Mouse (Mus musculus) 416B (cell line): ENCODE results near the gene Gm43720.
"Not testable (repeated sequence)": the region's sequence is repeated elsewhere in the genome, so short reads cannot be mapped to it uniquely, and the experiment has no call there.

Experiments
- DNase-seq: peaks from one replicate; pipeline ENCODE4 v3.0.0; 2011; ENCODE audit warnings: low read depth

Gene Gm43720

DNA sequence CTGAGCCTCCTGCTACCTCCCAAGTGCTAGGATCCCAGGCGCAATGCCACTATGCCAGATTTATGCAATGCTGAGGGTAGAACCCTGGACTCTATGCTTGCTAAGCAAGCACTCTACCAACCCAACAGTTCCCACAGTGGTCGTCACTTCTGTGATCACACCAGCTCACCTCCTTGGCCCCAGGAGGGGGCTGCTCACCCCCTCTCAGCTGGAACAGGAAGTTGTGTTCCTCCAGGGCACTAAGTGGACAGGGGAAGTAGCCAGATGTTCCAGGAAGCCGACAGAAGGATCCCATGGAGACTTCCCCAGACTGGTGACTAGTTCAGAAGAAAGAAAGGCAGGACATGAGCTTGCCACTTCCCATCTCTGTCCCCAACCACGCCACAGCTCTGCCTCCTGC is 17.8 kb downstream of the Gm43720 start:
- peak; percentile 70 for DNase-seq

DNA sequence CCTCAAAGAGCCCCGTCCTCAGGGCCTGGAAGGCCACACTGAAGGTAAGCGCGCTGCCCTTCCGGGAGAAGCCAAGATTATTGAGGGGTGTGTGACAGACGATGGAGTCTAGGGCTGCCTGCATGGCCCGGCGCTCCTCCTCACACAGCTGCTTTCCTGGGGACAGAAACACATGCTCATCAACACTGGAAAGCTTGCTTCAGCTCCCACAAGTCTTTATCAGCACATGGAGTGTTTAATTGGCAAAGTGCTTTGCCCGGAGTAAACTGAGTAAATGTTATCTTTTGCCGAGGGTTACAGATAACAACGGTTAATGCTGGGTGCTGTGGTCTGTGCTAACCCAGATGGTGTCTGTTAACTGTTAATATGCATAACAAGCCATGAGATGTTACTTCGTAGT is 18.9 kb downstream of the Gm43720 start:
- DNase-seq = peak; percentile 46

DNA sequence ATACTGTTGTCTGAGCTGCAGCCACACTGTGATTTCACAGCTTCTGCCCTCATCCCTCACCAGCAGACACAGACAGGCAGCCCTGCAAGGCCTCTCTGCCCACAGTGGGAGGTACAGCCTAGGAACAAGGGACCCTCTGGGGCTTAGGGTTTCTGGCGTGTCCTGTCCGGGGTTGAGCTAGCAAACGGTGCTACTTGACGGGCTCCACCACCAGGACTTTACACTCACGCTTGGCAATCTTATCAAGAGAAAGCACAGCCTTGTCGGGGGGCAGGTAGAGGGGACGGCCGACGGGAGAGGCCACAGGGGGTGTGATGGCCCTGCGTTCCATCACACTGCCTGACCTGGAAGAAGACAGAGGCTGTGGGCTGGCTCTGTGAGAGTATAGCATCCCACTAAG is 19.7 kb downstream of the Gm43720 start:
- DNase-seq = peak; percentile 23

DNA sequence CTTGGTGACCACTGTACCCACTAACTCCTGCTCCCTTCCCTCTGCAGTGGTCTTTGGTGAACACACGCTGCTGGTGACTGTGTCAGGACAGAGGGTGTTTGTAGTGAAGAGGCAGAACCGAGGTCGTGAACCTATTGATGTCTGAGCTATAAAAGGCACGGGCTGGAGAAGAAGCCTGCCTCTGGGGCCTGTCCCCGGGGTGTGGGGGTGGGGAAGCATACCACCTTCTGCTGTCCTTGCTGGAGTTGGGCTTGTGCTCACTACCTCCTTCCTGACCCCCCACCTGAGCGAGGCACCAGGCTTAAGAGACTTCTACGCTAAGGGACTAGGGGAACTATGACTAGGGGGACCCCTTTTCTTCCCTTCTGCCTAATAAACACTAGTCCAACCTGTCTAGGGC is 20.8 kb downstream of the Gm43720 start:
- peak; percentile 25 for DNase-seq

DNA sequence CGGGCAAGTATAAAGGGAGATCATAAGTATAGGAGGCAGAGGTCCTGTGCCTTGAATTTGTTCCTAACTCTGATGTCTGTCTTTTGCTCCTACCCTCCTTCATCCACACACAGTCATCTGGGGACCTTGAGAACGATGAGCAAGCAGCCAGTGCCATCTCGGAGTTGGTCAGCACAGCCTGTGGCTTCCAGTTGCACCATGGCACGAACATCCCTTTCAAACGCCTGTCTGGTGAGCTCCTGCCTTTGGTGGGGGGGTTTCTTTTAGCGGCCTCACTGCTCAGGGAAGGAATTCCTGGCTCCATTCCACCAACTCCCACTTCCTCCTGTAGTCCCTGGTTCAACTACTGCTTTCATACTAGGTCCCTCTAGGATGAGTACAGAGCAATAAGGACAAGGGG is 21.2 kb downstream of the Gm43720 start:
- peak; percentile 74 for DNase-seq

DNA sequence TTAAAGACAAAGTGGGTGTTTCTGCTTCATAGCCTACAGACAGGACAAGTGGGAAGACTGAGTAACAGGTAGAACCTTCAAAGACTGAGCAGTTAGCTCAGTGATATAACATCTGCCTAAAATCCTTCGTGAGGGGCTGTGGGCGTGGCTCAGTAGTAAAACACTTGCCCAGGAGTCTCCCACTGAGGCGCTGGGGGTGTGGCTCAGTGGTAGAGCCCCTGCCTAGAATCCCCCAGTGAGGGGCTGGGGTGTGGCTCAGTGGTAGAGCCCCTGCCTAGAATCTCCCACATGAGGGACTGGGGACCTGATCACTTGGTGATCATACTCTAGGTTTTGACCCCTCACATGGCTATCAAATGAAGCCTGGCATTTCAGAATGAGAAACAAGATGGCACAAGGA is 21.7 kb downstream of the Gm43720 start:
- DNase-seq = peak; percentile 48

DNA sequence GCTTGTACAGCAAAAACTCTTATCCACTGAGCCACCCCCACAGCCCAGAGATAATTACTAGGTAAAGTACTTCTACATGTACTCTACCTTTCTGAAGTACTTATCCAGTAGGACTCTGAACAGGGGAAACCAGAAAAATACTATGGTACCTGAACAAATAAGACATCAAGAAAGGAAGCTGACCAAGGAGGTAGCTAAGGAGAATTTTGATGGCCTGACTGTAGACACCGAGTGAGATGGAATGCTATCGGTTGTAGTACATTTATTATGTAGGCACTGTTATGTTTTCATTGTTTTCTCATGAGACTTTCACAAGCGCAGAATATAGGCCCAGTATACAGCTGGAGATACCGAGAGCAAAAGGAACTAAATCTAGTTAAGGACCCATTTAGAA is 22.2 kb downstream of the Gm43720 start:
- no peak for DNase-seq

DNA sequence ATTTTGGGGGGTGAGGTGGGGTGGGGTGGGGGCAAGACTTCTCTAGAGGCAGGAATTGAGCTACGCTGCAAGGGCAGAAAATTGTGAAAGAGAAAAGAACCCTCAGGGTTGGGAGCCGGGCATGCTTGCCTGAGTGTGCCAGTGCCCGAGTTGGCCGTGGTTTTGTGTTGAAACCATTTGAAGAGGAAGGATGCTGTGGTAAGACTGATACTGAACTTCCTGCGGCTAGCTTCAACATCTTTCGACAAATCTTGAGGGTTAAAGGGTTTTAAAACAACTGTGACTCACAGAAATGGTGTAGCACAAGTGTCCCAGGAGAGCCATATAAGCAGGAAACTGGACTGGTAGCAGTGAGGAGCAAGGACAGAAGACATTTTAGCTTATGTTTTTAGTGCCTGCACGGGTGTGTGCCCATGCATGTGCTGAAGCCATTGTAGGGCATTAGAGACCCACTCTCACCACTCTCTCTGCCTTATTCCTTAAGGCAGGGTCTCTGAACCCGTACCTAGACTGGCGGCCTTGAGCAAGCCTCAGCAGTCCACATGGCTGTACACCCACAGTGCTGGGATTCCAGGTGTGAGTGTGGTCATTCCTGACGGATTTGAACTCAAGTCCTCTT is 22.7 kb downstream of the Gm43720 start:
- peak; percentile 99 for DNase-seq

DNA sequence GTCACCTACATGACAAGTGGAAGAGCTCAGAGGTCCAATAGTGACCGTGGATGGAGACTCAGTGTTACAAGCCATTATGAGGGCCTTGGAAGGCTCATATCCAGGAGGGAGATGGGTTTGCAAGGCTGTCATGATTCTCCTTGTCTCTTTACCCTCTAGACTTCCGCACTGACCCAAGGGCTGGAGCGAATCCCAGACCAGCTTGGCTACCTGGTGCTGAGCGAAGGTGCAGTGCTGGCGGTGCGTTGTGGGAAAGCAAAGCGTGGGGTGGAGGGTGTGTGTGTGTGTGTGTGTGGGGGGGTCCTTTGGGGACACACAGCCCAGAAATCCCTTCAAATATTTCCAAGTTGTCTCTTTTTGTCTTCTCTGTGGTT is 23.7 kb downstream of the Gm43720 start:
- no peak for DNase-seq

DNA sequence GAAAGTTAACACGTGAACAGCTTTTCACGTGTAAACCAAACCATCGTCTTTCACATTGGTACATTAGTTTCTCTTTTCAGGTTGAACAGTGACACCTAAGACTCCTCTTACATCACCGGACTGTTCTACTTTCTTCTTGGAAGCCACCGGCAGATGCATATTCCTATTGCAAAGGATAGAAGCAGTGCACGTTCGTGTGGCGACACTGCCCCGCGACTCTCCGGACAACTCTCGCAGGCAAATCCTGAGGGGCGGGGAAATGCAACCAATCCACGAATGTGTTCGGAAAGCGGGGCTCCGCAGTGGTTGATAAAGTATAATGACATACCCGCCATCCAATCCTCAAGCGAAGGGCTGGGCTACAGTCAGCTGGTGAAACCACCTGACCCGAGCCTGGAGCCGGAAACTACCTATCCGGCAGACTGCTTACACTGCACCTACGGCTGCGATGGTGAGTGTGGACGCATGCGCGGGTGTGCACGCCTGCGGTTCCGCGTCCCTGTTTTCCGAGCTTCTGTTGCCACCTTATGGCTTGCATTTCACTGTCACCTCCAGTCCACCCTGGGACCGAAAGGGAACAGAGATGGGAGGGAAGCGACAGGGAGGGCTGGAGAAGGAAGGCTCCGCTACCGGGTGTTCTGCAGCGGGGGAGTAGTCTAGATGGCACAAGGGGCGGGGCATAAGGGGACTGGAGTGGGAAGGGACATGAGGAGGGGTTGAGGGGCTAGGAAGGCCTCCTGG is 24.2 kb downstream of the Gm43720 start, which contains the start of gene Lamtor4:
TSS of gene Lamtor4 (plus strand) at position 130 of the 741 bp plus-strand sequence.
- DNase-seq = peak; percentile 99

DNA sequence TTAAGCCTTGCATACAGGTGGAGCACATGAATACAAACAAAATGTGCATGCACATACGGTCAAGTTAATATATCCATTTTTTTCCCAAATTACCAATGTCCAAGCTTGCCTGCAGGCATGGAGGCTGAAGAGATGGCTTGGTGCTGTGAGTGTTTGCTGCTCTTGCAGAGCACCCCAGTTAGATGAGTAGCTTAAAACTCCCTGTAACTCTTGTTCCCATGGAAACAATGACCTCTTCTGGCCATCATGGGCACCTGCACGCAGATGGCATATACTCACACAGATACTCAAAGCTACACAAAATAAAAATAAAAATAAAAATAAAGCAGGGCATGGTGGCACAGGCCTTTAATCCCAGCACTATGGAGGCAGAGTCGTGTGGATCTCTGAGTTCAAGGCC is 26.7 kb downstream of the Gm43720 start:
- DNase-seq = peak; percentile 69

DNA sequence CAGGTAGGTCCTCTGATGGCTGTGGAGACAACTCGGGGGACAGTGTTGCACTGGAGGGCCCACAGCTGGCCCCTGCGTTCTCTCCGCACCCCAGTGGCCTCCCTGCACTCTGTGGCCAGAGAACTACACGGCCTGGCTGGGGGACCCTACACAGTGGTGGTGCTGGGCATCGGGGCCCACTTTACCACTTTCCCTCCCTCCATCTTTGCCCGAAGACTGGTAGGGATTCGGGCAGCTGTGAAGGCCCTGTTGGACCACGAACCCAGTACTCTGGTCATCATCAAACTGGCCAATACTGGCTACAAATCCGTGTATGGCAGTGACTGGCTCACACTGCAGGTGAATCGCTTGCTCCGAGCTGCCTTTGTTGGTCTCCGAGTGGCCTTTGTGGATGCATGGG is 28.6 kb downstream of the Gm43720 start:
- DNase-seq = no peak

DNA sequence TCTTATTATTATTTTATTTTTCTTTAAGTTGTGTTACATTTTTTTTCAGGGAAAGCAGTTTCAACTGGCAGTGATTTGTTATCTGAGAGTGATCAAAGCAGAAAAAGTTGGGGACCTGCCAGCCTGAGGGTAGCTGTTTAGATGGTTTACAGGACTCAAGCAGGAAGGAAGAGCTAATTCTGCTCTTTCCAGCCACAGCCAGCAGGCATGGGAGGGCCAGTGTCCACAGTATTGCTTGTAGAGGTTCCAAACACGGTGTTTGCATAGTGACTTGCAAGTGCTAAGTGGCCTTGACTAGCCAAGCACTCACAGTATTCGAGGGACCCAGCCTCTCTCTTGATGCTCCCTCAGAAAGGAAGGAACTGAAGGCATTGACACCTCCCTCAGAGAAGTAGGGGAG is 38.2 kb downstream of the Gm43720 start:
- DNase-seq = peak; percentile 92

DNA sequence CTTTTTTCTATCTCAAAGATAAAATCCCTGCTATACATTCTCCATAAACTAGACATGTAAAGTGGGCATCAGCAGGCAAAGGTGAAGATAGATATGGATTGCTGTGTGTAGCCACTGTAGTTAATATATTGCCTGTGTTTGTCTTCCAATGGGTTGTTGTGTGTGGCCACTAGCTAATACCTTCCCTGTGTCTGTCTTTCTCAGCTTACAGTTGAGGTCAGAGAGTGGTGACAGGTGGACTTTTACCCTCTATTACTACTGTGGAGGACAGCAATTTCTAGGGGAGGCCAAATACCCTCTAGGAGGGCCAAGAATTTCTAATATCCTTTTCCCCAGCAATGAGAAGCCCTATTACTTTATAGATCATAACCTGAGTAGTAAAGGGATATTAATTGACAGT is 45.5 kb downstream of the Gm43720 start:
- no peak for DNase-seq

DNA sequence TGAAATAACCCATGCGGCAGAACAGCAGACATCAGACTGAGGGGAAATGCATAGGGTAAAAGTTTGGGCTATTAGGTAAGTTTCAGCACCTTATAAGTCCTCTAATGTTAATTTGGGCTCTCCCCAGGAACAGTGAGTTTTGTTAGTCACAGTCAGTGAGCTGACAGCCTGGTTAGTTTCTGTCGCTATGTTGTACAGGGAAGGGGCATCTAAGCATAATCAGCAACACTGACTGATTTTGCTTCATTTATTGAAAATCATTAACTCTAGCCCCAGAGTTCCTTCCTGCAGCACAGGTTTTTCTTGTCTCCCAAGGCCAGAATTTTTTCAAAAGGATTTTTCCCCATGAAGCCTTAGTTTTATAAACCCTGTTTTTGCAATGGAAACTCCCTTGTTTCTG is 46.0 kb downstream of the Gm43720 start:
- no peak for DNase-seq

DNA sequence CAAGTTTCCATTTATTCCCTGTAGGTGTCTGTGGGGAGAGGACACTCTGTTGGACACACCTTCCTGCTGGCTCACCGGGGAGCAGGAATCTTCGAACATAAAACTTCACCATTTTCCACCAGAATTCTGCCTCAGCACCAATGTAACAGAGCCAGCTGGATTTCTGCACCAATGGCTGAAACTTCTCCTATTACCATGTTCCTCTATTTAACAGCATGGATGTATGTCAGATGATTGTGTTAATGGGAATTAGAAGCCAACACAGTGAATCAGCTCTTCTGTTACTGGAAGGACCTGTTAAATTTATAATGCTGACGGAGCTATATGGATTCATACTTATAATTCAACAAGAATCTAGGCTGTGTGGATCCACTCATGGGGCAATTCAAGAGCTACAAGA is 50.2 kb downstream of the Gm43720 start:
- no peak for DNase-seq

DNA sequence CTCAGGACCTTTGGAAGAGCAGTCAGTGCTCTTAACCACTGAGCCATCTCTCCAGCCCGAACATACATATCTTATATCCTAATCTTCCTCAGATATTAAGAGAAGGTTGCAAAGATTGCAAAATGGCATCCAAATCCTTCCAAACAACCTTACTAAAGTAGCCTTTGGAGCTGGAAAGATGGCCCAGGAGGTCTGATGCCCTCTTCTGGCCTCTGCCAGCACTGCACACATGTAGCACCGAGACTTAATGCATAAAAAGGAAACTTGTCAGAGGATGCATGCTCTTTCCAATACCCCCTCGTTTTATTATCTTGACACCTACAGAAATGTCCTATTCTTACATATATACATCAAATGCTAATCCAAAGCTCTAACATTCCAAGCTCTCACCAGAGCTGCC is 51.7 kb downstream of the Gm43720 start:
- DNase-seq = peak; percentile 87

DNA sequence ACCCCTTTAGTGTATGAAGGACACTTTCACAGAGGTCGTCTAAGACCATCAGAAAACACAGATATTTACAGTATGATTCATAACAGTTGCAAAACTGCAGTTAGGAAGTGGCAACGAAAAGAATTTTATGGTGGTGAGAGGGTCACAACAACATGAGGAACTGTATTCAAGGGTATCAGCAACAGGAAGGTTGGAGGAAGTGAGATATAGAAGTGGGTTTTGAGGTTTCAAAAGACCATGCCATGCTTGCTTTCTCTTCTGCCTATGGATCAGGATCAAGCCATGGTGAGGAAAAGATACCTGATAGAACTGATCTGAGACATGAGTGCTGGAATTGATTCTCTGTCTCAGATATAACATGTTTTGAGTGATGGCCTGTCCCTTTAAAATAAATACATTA is 52.4 kb downstream of the Gm43720 start:
- peak; percentile 99 for DNase-seq

DNA sequence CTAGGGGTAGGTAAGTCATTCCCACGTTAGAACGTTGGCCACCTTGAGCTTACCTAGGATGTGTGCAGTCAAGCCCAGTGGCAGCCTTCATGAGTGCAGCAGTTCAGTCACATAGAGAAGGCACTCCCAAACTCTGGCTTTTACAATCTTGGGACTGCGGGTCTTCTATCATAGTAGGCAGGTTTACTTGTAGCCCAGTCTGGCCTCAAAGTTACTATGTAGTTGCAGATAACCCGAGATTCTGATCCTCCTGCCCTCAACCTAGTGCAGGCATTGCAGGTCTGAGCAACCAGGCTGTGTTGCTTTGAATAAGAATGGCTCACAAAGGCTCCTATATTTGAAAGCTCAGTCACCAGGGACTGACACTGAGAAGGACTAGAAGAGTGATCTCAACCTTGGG is 53.3 kb downstream of the Gm43720 start:
- DNase-seq = peak; percentile 62

DNA sequence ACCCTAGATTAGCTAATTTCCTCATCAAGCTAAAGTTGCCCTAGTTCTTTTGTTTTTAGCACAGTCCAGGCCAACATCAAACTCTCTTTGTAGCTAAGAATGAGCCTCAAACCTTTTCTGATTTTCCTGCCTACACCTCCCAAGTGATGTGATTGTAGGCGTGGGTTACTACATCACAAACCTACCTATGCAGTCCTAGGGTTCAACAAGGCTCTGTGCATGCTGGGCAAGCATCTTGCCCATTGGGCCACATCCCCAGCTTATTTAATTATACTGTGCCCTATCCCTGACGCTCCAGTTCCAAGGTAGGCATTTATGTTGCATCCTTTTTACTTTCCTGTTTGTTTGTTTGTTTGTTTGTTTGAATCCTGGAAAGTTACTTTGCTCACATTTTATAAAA is 54.1 kb downstream of the Gm43720 start, which contains the start of gene Nxpe5:
TSS of gene Nxpe5 (plus strand) at position 199 of the 400 bp plus-strand sequence.
- peak; percentile 54 for DNase-seq

DNA sequence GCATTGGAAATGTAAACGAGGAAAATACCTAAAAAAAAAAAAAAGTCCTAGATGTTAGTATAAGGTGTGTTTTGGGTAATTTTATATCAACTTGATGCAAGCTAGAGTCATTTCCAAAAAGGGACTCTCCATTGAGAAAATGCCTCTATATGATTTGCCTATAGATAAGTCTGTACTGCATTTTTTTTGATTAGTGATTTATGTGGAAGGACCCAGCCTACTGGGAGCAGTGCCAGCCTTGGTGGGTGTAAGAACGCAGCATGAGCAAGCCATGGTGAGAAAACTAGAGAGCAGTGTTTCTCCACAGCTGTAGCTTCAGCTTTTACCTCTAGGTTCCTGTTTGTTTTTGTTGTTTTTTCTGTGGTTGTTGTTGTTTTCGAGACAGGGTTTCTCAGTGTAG is 56.5 kb downstream of the Gm43720 start:
- DNase-seq = peak; percentile 51

DNA sequence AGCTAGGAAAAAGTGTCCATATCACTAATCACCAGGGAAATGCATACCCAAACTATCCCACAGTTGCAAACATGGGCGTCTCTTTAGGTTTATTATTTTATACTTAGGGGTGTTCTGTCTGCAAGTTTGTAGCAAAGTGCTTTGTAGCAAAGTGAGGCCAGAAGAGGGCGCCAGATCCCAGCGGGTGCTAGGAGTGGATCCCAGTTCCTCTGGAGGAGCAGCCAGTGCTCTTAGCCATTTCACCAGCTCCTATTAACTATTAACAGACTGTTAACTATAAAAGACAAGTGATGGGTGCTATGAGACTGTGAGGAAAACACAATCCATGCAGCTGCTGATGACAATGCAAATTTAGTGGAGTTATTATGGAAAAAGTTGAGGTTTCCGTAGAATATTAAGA is 57.6 kb downstream of the Gm43720 start:
- peak; percentile 91 for DNase-seq

DNA sequence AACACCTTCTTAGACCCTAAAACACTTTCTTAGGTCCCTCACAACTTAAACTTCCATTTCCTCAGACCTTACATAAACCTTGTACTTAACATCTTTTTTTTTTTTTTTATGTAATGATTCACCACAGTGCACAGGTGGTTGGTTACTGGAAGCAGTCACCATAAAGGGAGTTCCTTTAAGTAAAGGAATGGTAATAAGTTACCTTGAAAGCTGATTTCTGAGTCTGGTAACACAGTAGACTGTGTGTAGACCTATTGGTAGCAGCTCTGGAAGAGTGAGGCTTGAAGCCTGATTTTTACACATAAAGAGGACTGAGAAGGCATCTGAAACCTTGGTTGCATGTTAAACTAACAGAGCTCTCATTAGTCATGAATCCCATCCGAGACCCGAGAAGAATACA is 59.9 kb downstream of the Gm43720 start:
- no peak for DNase-seq

DNA sequence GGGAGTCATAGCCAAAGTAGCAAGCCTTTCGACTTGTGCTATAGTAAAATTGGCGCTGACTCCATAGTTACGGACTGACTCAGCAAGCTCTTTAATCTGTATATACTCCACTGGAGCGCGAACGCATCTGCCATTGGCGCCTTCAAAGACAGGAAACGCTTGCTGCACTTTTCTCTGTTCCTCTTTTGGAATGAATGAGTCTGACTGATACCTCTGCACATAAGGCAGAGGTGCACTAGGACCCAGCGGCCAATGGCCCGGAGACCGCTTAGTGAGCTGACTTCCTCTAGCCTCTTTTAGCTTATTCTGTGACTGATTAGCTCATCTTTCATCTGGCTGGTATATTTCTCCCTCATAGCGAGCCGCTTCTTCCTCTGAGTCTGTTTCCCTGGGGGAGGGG is 63.1 kb downstream of the Gm43720 start:
- not testable (repeated sequence) for DNase-seq
